Mouse (Mus musculus) kidney, embryonic 16.5 days (tissue): Measurements from ENCODE around the gene Cldn22. TPM values are rescaled to one million over a fixed set of nuclear protein-coding genes. Genes with fewer than 3 reads are reported as not detected.

Experiments
- ATAC-seq: fragments of 200-750 bp; cut with Nextera tagmentation; 2 replicates; pipeline ENCODE4 v1.8.0; 2017; ENCODE audit warnings: moderate TSS enrichment; ENCODE audit not compliant: low FRiP score, low TSS enrichment
- H3K27ac ChIP-seq: fragments of 300-500 bp; sonication (generic); 2 replicates; pipeline ENCODE4 v1.5.1; 2014; ENCODE audit warnings: low read length
- H3K27me3 ChIP-seq: fragments of 300-500 bp; sonication (generic); 2 replicates; pipeline ENCODE4 v1.6.1; 2014; ENCODE audit warnings: low read length, control low read depth, mixed read lengths; ENCODE audit not compliant: insufficient read depth
- H3K36me3 ChIP-seq: fragments of 300-500 bp; sonication (generic); 2 replicates; pipeline ENCODE4 v1.6.1; 2014; ENCODE audit warnings: low read length, control low read depth, mixed read lengths; ENCODE audit not compliant: insufficient read depth
- H3K4me1 ChIP-seq: fragments of 300-500 bp; sonication (generic); 2 replicates; pipeline ENCODE4 v1.6.1; 2014; ENCODE audit warnings: low read length, control low read depth, mixed read lengths; ENCODE audit not compliant: insufficient read depth
- H3K4me2 ChIP-seq: fragments of 300-500 bp; sonication (generic); replicated peaks from 2 replicates; pipeline ENCODE4 v1.6.1; 2014; ENCODE audit warnings: low read depth, low read length
- H3K4me3 ChIP-seq: fragments of 300-500 bp; sonication (generic); 2 replicates; pipeline ENCODE4 v1.5.1; 2014; ENCODE audit warnings: mild to moderate bottlenecking, low read length
- H3K9ac ChIP-seq: fragments of 300-500 bp; sonication (generic); replicated peaks from 2 replicates; pipeline ENCODE4 v1.6.1; 2014; ENCODE audit warnings: low read length
- H3K9me3 ChIP-seq: fragments of 300-500 bp; sonication (generic); 2 replicates; pipeline ENCODE4 v1.6.1; 2016; ENCODE audit warnings: low read length, control low read depth
- WGBS: fragments of 180-500 bp; shearing (Covaris S2); extraction: QIAGEN DNeasy Blood & Tissue Kit; methylation state at CpG from one replicate; pipeline ENCODE4 v1.1.7; 2014; 5-methylcytosine and 5-hydroxymethylcytosine counted together
- polyA plus RNA-seq: library from polyadenylated mRNA; unstranded; fragments of >200 nt; fragmentation: Nextera tagmentation; extraction: Ambion mirVana; gene quantifications from 2 replicates; pipeline ENCODE4 v1.2.1, GENCODE M21; 2015

The Cldn22 gene
- polyA plus RNA-seq: not detected in 2 replicates

GRCm38 (mm10) chr8:47824182-47824581 is at the start of gene Cldn22:
Cldn22 (plus strand) TSS chr8:47824482.
- H3K27me3 ChIP-seq: no peaks in the 10 kb centered on the region
- no peak within 1 kb of the TSS for H3K4me3 ChIP-seq
- no peak within 1 kb of the TSS for H3K9ac ChIP-seq
- H3K4me2 ChIP-seq: no peak within 1 kb of the TSS
- H3K36me3 ChIP-seq: peaks cover 10% of the 10 kb centered on the region; the same call in 1 of the 2 replicates
- WGBS: 77% methylated on average over 13 of the region's 13 CpGs
- no peak within 1 kb of the TSS for H3K27ac ChIP-seq
- H3K9me3 ChIP-seq: no peaks in the 10 kb centered on the region
- peaks cover 14% of the 10 kb centered on the region; the same call in 1 of the 2 replicates for H3K4me1 ChIP-seq
- ATAC-seq: no peak

DNA sequence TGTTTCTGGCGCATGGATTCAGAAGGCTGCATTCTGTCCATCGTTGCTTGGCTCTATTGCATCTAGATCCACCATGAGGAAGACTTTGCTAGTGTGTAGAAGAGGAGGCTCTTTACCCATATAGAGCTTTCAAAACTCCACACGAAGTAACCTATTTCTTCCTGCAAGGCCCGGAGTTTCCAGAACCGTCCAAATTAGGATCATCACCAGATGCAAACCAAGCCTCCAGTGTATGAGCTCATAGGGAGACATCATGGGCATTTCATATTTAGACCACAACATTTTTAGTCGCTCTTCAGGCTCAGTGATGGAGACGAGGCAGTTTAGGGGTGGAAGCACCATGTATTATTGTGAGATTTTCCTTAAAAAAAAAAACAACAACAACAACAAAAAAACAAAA is 46.9 kb upstream of the Cldn22 start:
- WGBS: 95% methylated on average over 7 of the region's 7 CpGs
- Histone ChIP-seq H3K4me3 (no peak overlapping the region), H3K4me2 (no peak overlapping the region), H3K9me3 (no peaks in the 10 kb centered on the region), H3K9ac (no peak overlapping the region), H3K27me3 (no peaks in the 10 kb centered on the region), H3K4me1 (no peaks in the 10 kb centered on the region), H3K27ac (no peak overlapping the region), H3K36me3 (no peaks in the 10 kb centered on the region)
- ATAC-seq: no peak

GRCm38 (mm10) chr8:47779589-47779988 is 44.7 kb upstream of the Cldn22 start:
- 67% methylated on average over 6 of the region's 6 CpGs for WGBS
- H3K9me3 ChIP-seq: no peaks in the 10 kb centered on the region
- H3K4me2 ChIP-seq: no peak overlapping the region
- H3K9ac ChIP-seq: no peak overlapping the region
- no peaks in the 10 kb centered on the region for H3K27me3 ChIP-seq
- no peak for ATAC-seq
- no peak overlapping the region for H3K4me3 ChIP-seq
- H3K36me3 ChIP-seq: no peaks in the 10 kb centered on the region
- H3K4me1 ChIP-seq: no peaks in the 10 kb centered on the region
- no peak overlapping the region for H3K27ac ChIP-seq

DNA sequence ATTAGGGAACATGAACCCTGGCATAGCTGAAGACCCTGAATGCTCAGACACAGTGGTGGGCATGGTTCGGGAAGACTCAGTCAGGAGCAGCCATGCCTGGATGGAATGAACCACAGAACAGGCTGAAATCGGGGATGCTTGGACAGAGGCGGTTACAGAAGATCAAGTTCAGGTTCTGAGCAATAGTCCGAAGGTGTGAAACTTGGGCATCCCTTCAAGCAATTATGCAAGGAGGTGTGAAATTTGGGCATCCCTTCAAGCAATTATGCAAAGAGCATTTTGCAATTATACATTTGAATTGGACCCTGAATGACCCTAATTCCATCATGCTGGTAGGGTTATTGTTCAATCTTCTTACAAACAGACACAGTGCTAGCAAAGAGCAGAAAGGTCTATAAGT is 42.4 kb upstream of the Cldn22 start:
- WGBS: 92% methylated on average over 4 of the region's 4 CpGs
- H3K4me1 ChIP-seq: no peaks in the 10 kb centered on the region
- H3K27ac ChIP-seq: no peak overlapping the region
- ATAC-seq: no peak
- 0 out of 2 replicates have a peak, but pooled peaks cover 5% of the 10 kb centered on the region for H3K9me3 ChIP-seq
- H3K4me3 ChIP-seq: no peak overlapping the region
- H3K36me3 ChIP-seq: no peaks in the 10 kb centered on the region
- no peak overlapping the region for H3K4me2 ChIP-seq
- no peaks in the 10 kb centered on the region for H3K27me3 ChIP-seq
- H3K9ac ChIP-seq: no peak overlapping the region

DNA sequence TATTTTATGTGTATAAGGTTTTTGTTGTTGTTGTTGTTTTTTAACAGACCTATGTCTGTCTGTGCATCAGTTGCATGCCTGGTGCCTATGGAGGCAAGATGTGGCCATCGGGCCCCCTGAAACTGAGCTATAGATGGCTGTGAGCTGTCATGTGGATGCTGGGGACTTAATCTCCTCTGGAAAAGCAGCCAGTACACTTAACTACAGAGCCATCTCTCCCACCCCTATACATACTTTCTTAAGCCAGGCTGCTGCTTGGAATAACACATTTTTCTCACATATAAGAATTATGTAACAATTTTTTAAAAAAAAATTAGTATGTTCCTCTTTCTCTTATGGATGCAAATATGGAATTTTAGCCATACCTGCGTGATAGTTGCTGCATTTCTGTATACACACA is 40.7 kb upstream of the Cldn22 start:
- no peak for ATAC-seq
- Histone ChIP-seq H3K27me3 (no peaks in the 10 kb centered on the region), H3K4me3 (no peak overlapping the region), H3K27ac (no peak overlapping the region), H3K9me3 (0 out of 2 replicates have a peak, but pooled peaks cover 5% of the 10 kb centered on the region), H3K9ac (no peak overlapping the region), H3K36me3 (no peaks in the 10 kb centered on the region), H3K4me1 (no peaks in the 10 kb centered on the region), H3K4me2 (no peak overlapping the region)
- 93% methylated on average over 2 of the region's 2 CpGs for WGBS

DNA sequence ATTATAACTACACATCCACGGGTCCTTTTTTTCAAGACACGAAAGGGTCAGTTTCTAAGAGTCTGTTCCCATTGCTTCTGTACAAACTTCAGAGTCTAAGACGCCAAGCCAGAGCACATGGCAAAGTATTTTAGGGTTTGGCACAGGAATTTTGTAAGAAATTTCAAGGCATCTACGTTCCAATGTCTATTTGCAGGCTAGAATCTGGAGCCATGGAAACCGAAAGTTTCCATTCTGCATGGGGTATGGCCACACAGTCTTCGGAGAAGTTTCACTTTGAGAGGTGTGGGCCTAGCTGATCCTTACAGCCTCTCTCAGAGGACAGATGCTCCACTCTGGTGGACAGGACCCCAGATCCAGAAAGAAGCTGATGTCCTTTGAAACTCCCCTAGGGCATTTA is 40.3 kb upstream of the Cldn22 start:
- H3K4me1 ChIP-seq: no peaks in the 10 kb centered on the region
- H3K9ac ChIP-seq: no peak overlapping the region
- H3K27me3 ChIP-seq: no peaks in the 10 kb centered on the region
- ATAC-seq: no peak
- H3K36me3 ChIP-seq: no peaks in the 10 kb centered on the region
- H3K27ac ChIP-seq: no peak overlapping the region
- H3K9me3 ChIP-seq: 0 out of 2 replicates have a peak, but pooled peaks cover 5% of the 10 kb centered on the region
- 94% methylated on average over 6 of the region's 6 CpGs for WGBS
- H3K4me3 ChIP-seq: no peak overlapping the region
- no peak overlapping the region for H3K4me2 ChIP-seq

GRCm38 (mm10) chr8:47784436-47784835 is 39.8 kb upstream of the Cldn22 start:
- WGBS: 68% methylated on average over 7 of the region's 7 CpGs

DNA sequence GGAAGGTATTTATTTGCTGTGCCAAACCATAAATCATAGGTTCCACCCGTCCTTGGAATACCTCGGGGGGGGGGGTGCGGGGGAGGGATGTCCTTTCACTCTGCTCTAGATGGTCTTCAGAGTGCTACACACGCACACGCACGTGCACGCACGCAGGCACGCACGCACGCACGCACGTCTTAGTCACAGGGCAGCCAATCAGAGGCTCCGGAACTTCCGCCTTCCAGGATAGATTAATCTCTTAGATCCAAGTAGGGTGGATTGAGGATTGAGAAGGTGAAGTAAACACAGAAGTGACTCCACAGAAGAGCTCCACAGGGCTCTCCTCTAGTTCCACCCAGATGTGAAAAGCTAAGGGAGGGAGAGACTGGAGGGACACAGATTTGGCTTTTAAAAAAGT is 38.0 kb upstream of the Cldn22 start:
- H3K4me3 ChIP-seq: no peak overlapping the region
- ATAC-seq: no peak
- 86% methylated on average over 15 of the region's 15 CpGs for WGBS
- no peaks in the 10 kb centered on the region for H3K4me1 ChIP-seq
- H3K36me3 ChIP-seq: no peaks in the 10 kb centered on the region
- H3K9ac ChIP-seq: no peak overlapping the region
- 0 out of 2 replicates have a peak, but pooled peaks cover 5% of the 10 kb centered on the region for H3K9me3 ChIP-seq
- H3K27ac ChIP-seq: no peak overlapping the region
- H3K27me3 ChIP-seq: no peaks in the 10 kb centered on the region
- H3K4me2 ChIP-seq: no peak overlapping the region

More at GRCm38 (mm10) chr8:47784436-47784835, 39.8 kb upstream of the Cldn22 start:
- Histone ChIP-seq H3K36me3 (no peaks in the 10 kb centered on the region), H3K27ac (no peak overlapping the region), H3K9ac (no peak overlapping the region), H3K4me3 (no peak overlapping the region), H3K9me3 (0 out of 2 replicates have a peak, but pooled peaks cover 5% of the 10 kb centered on the region), H3K4me1 (no peaks in the 10 kb centered on the region), H3K4me2 (no peak overlapping the region), H3K27me3 (no peaks in the 10 kb centered on the region)
- no peak for ATAC-seq

DNA sequence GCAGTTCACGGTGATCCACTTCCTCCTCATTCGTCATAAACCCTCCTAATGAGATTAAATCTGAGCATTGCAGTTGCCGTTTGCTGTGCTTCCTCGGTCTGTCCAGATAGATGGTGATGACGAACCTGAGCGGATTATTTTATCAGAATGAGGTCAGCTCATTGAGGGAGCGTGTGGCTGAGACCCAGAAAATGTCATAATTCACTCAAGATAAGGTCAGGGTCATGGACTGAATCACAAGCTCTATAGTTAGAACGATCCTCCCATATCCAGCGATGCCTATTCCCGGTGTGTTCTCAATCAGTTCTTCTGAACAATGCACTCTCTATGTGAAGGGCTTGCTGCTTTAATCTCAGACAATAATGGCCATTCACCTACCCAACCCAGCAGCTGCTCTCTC is 36.6 kb upstream of the Cldn22 start:
- no peak overlapping the region for H3K4me3 ChIP-seq
- 28% methylated on average over 10 of the region's 10 CpGs for WGBS
- H3K27ac ChIP-seq: no peak overlapping the region
- no peaks in the 10 kb centered on the region for H3K4me1 ChIP-seq
- ATAC-seq: peak; percentile 39; the same call in 1 of the 2 replicates
- H3K36me3 ChIP-seq: no peaks in the 10 kb centered on the region
- H3K9ac ChIP-seq: no peak overlapping the region
- H3K27me3 ChIP-seq: no peaks in the 10 kb centered on the region
- 0 out of 2 replicates have a peak overlapping the region, but pooled peaks have one; percentile 15 for H3K4me2 ChIP-seq
- H3K9me3 ChIP-seq: 0 out of 2 replicates have a peak, but pooled peaks cover 5% of the 10 kb centered on the region

DNA sequence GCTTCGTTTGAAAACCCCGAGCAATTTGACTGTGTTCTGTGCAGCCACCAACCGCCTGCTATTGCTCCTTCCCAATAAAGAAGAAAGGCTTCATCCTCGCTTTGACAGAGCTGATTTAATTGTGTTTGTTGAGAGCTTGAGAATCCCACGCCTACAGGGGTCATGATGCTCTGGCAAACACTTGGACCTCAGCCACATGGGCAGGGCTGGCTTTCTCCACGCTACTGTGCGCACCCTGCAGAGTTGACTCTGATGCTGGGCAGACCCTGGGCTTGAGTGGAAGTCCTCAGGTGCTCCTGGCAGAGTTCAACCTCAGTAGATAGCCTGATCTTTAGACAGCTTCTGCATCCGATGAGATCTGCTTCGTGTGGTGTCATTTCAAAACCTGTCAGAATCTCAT is 32.3 kb upstream of the Cldn22 start:
- no peaks in the 10 kb centered on the region for H3K36me3 ChIP-seq
- H3K9me3 ChIP-seq: no peaks in the 10 kb centered on the region
- no peak overlapping the region for H3K4me2 ChIP-seq
- no peaks in the 10 kb centered on the region for H3K27me3 ChIP-seq
- ATAC-seq: no peak
- no peak overlapping the region for H3K27ac ChIP-seq
- no peak overlapping the region for H3K4me3 ChIP-seq
- H3K4me1 ChIP-seq: no peaks in the 10 kb centered on the region
- 72% methylated on average over 9 of the region's 9 CpGs for WGBS
- no peak overlapping the region for H3K9ac ChIP-seq
